Mouse (Mus musculus): ENCODE results near the gene Tdg. TPM values are rescaled to one million over a fixed set of nuclear protein-coding genes. Genes with fewer than 3 reads are reported as not detected.

The Tdg gene
- total and polyA plus RNA-seq, 3 experiments: 27.6 to 79.1 TPM; not detected in 1

GRCm38 (mm10) chr10:82697305-82697898 lies 67.8 kb downstream of the Tdg start (continued):
- TF ChIP-seq CHD2 (IDR thresholded peaks at IDR 0.05; ENCODE audit: low read length) (0 out of 2 replicates have a peak, but pooled peaks have one; percentile 36), E2F4 (IDR thresholded peaks at IDR 0.05; ENCODE audit: borderline replicate concordance, low read depth, low read length) (no peak), GATA1 (IDR thresholded peaks at IDR 0.05; ENCODE audit: low read depth, low read length) (peak; percentile 20; the same call in 1 of the 2 replicates), MYB (IDR thresholded peaks at IDR 0.05; ENCODE audit: low read depth, low read length) (no peak), POLR2AphosphoS5 (IDR thresholded peaks at IDR 0.05; ENCODE audit: borderline replicate concordance, low read depth, low read length) (no peak), HCFC1 (IDR thresholded peaks at IDR 0.05; ENCODE audit: low read depth, low read length) (peak; percentile 63), TCF12 (IDR thresholded peaks at IDR 0.05; ENCODE audit: low read depth, low read length) (peak; percentile 64), ZKSCAN1 (IDR thresholded peaks at IDR 0.05; ENCODE audit: low read depth, low read length) (no peak)

- H3K79me2 ChIP-seq (ENCODE audit: control insufficient read depth, insufficient read depth, low read length, poor library complexity): peaks cover 11% of the 10 kb centered on the region
- peak overlapping the region; percentile 81 for H3K9ac ChIP-seq (ENCODE audit: control insufficient read depth, low read depth, low read length, poor library complexity, severe bottlenecking)
- peak overlapping the region; percentile 81 to 94 for H3K4me3 ChIP-seq (ENCODE audit: control insufficient read depth in 1 of 2, insufficient read depth in 1 of 2, low read depth in 2 of 2, low read length in 2 of 2)
- DNase-seq (ENCODE audit: low read depth, low spot score): peak; percentile 89
- H3K9me3 ChIP-seq (replicated peaks; ENCODE audit: insufficient read depth, low read length): no peaks in the 10 kb centered on the region
- H3K27me3 ChIP-seq (ENCODE audit: control insufficient read depth in 1 of 2, insufficient read depth in 2 of 2, low read length in 2 of 2): no peaks in the 10 kb centered on the region
- peak overlapping the region; percentile 98 for H3K27ac ChIP-seq (ENCODE audit: control insufficient read depth, low read depth, low read length)
- peaks cover 12 to 37% of the 10 kb centered on the region in 2 experiments for H3K4me1 ChIP-seq (ENCODE audit: control insufficient read depth in 1 of 2, insufficient read depth in 2 of 2, low read length in 2 of 2)
- H3K36me3 ChIP-seq (ENCODE audit: control insufficient read depth in 1 of 2, insufficient read depth in 2 of 2, low read length in 2 of 2): peaks cover 3 to 39% of the 10 kb centered on the region in 2 experiments
- TF ChIP-seq MEF2A (IDR thresholded peaks at IDR 0.05; ENCODE audit: extremely low read depth, insufficient replicate concordance, low read depth, low read length, poor library complexity, severe bottlenecking) (no peak), CTCF (IDR thresholded peaks at IDR 0.05 in 2 of 3, conservative IDR thresholded peaks at IDR 0.05 in 1 of 3; ENCODE audit: control insufficient read depth in 1 of 3, insufficient read depth in 1 of 3, low read depth in 2 of 3, low read length in 3 of 3, poor library complexity in 1 of 3, severe bottlenecking in 1 of 3) (peak in 1 of 3 experiments; percentile 13; a peak in 1 of 6 replicates), MYB (IDR thresholded peaks at IDR 0.05; ENCODE audit: low read depth, low read length) (no peak), POLR2A (IDR thresholded peaks at IDR 0.05; ENCODE audit: control insufficient read depth in 1 of 2, insufficient read depth in 1 of 2, low read depth in 1 of 2, low read length in 2 of 2, poor library complexity in 1 of 2) (peak; percentile 70 to 77), ZC3H11A (IDR thresholded peaks at IDR 0.05; ENCODE audit: low read depth, low read length) (no peak), RCOR1 (IDR thresholded peaks at IDR 0.05; ENCODE audit: low read depth, low read length) (no peak), NELFE (IDR thresholded peaks at IDR 0.05; ENCODE audit: low read depth, low read length) (peak; percentile 2; the same call in 1 of the 2 replicates), KAT2A (conservative IDR thresholded peaks at IDR 0.05; ENCODE audit: low read depth, low read length) (no peak), MXI1 (IDR thresholded peaks at IDR 0.05; ENCODE audit: low read depth, low read length) (peak; percentile 77), POLR2AphosphoS5 (IDR thresholded peaks at IDR 0.05; ENCODE audit: borderline replicate concordance, low read depth, low read length) (no peak), MAFK (IDR thresholded peaks at IDR 0.05; ENCODE audit: borderline replicate concordance, low read depth, low read length) (no peak), GABPA (IDR thresholded peaks at IDR 0.05; ENCODE audit: low read depth, low read length) (no peak), SMC3 (IDR thresholded peaks at IDR 0.05; ENCODE audit: low read depth, low read length) (no peak), TAL1 (IDR thresholded peaks at IDR 0.05; ENCODE audit: low read length) (no peak), USF2 (IDR thresholded peaks at IDR 0.05; ENCODE audit: borderline replicate concordance in 1 of 2, insufficient read depth in 1 of 2, low read depth in 1 of 2, low read length in 2 of 2) (peak; percentile 18 to 79; a peak in 3 of 4 replicates), POLR2AphosphoS2 (IDR thresholded peaks at IDR 0.05; ENCODE audit: low read length) (no peak), BHLHE40 (IDR thresholded peaks at IDR 0.05; ENCODE audit: borderline replicate concordance, low read depth, low read length) (peak; percentile 95), RAD21 (IDR thresholded peaks at IDR 0.05; ENCODE audit: low read depth, low read length) (no peak), ZNF384 (IDR thresholded peaks at IDR 0.05; ENCODE audit: low read depth, low read length) (no peak), UBTF (IDR thresholded peaks at IDR 0.05; ENCODE audit: borderline replicate concordance, insufficient read depth, low read depth, low read length) (no peak), GATA1 (IDR thresholded peaks at IDR 0.05; ENCODE audit: low read depth, low read length) (no peak), ZKSCAN1 (IDR thresholded peaks at IDR 0.05; ENCODE audit: low read depth, low read length) (no peak), TBP (IDR thresholded peaks at IDR 0.05; ENCODE audit: low read depth, low read length) (no peak; the same call in 1 of the 2 replicates), E2F4 (IDR thresholded peaks at IDR 0.05; ENCODE audit: borderline replicate concordance, low read depth, low read length) (no peak), ELF1 (IDR thresholded peaks at IDR 0.05; ENCODE audit: low read depth, low read length) (no peak), USF1 (IDR thresholded peaks at IDR 0.05; ENCODE audit: low read depth, low read length) (peak; percentile 98), SIN3A (IDR thresholded peaks at IDR 0.05; ENCODE audit: low read length) (no peak; the same call in 1 of the 2 replicates), EP300 (IDR thresholded peaks at IDR 0.05; ENCODE audit: low read depth in 1 of 2, low read length in 2 of 2) (no peak), ZMIZ1 (IDR thresholded peaks at IDR 0.05; ENCODE audit: low read depth, low read length) (no peak)
Measured at GRCm38 (mm10) chr10:82698712-82699261, 69.2 kb downstream of the Tdg start.
